Mouse (Mus musculus) cerebellum, adult 9-11 months (tissue): ENCODE measurements around the gene Acox1.

ENCODE experiments used
- DNase-seq: peaks from one replicate; pipeline ENCODE4 v3.0.0; 2022

Gene Acox1

DNA sequence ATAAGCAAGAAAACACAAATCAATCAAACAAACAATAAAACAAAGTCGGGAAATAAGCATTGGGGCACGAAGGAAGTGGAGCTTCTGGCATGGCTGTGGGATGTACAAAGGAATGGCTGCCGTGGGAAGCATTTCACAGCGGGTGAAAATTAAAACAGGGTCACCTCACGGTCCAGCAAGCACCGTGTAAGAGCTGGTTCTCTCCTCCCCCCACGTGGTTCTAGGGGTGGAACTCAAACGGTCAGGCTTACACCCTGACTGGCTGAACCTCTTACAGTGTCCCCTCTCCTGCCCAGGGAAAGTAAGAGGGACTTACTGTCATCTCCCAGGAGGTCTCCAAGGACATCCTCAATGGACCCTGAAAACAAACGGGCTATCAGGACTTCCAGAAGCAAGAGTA is 35.8 kb downstream of the Acox1 start:
- DNase-seq, result no peak

DNA sequence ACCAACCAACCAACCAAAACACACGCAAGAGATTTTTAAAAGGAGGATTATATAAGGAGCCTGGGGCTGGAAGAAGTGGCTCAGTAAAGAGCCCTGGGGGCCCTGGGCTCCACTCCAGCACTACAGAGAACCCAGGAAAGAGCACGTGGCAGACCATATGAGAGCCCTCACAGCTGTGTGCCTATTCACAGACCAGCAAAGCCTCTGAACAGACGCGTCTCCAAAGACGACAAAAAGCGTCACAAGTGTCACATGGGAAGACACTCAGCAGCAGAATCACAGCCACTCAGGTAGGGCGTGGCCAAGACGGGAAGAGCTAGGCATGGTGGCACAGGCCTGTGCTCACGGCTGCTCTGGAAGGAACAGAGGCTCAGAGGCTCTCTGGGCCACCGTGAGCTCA is 36.7 kb downstream of the Acox1 start:
- DNase-seq, result no peak

DNA sequence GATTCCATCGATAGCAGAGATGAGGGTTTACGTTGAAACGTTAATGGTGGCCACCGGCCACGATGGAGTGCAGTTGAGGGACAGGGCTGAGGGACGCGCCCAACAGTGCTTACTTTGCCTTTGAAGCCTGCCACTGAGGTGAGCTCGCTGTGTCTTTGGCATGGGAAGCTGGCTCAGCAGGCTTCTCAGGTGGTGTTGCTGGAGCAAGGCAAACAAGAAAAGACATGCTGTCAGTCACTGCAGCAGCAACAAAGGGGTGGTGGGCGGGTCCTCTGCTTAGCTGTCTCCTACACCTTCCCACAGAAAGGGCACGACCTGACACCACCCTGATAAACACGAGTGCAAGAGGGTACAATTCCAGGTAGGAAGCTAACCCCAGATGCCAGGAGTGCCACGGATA is 37.5 kb downstream of the Acox1 start:
- no peak for DNase-seq

DNA sequence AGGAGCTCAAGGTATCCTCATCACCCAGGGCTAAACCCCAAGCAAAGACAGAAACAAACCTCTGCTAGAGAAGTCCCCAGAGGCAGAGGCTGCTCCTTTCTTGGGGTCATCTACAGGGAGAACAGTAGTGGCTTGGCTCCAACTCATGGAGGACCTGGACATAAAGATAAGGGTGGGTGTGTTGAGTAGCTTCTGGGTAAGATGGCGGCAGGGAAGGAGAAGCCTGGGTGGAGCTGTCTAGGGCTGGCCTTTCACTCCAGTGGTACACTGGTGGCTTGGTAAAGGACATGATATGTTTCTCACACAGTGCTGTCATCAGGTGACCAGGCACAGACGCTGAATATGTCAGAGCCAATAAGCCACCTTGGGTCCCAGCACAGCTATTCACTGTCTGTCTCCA is 47.9 kb downstream of the Acox1 start:
- no peak for DNase-seq

DNA sequence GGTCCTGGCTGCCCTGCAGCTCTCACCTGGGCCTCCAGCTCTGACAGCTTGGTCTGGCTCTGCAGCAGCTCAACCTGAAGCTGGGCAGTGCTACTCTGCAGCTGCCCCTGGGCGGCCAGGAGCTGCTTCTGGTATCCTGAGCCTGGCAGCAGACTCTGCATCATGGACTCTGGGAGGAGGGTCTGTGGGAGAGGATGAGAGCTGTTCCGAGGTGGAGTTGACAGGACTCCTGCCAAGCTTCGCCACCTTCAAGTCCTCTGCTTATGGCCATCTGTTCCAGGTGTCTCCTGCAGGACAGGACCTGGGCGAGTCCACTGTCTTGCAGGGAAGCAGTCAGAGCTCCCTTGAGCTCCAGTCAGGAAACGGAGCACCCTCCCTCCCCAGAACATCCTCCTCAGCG is 49.5 kb downstream of the Acox1 start:
- peak; percentile 78 for DNase-seq

DNA sequence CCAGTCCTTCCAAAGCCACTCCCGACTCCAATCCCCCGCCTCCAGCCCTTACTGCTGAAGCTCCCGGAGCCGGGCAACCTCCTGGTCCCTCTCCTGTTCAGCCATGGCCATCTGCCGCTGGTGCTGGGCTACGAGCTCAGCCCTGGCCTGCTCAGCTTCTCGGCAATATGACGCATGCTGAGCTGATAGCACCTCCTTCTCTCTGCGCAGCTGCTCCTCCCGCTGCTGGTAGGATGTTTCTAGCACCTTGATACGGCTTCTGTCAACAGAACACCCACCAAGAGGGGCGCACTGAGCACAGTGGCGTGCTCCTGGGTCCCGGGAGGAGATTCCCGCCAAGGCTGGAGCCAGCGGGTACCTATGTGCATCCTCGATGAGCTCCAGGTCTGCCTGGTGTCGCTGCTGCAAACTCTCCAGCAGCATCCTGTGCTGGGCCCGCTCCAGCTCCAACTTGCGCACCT is 50.1 kb downstream of the Acox1 start:
- peak; percentile 87 for DNase-seq

DNA sequence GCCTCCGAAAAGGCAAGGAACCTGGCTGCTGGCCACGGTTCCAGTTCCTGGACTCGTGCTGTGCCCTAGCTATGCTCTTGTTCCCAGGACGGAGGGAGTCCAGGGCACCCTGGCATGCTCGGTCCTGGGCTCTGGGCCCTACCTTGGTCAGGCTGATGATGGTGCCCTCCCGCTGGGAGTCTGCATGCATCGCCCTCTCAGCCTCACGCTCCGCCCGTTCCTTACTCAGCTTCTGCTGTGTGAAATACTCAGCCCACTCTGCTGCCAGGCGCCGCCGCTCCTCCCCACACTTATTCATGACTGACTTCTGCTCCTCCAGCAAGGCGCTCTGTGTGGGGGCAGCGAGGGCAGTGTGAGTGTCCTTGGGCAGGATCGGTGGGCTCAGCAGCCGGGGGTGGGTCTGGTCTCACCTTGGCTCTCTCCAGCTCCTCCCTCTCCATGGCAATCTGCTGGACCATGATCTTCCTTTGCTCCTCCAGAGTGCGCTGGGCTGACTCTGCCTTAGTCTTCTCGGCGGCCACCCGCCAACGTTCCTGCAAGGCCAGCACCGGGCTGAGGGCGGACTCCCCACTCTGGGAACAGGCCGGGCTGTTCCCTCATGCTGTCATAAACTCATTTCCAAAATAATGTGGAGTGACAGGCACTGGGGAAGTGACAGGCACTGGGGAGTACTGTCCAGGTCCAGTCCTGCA is 52.4 kb downstream of the Acox1 start:
- peak; percentile 82 for DNase-seq

DNA sequence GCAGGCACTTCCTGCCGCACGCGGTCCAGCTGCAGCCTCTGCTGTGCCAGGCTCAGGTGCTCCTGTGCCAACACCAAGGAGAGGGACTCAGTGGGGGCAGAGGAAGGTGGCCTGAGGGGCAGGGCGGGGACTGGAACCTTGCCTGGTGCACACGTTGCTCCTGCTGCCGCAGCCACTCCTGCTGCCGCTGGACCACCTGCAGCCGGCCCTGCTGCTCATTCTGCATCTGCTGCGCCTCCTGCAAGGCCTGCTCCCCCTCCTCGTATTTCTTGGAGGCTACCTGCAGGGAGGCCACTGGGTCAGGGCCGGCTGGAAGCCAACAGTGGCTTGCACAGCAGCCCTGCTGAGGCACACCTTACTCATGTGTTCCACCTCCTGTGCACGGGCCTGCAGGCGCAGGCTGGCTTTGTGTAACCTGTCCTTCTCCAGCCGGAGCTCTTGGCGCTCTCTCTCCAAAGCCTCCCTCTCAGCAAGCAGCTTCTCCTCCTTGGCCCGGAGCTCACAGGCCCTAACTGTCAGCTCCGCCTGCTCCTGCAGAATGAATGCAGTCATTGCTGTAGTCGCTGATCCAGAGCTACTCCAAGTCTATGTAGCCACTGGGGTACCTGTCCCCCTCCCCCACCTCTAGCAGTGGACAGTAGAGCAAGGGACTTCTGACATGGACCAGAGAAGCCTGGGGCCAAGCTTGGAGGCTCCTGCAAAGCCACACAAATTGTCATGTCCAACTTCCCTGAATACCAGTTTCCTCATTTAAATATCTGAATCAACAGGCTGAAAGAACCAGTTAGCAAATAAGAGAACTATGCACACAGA is 53.2 kb downstream of the Acox1 start:
- DNase-seq, result peak; percentile 84

DNA sequence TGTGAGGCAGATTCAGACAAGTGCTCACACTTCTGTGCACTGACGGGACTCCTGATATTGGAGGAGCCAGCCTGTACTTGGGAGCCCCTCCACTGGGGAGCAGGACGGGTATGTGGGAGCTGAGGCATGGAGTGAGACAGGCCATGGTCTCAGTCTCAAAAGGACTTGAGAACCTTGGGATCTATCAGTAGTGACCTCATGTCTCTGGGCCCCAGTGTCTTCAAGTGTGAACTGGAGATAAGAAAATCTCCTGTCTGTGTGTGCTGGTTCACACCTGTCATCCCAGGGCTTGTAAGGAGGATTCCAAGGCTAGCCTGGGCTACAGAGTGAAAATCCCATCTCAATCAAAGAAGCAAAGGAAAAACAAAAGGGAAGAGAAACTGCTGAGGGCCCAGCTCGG is 55.4 kb downstream of the Acox1 start:
- DNase-seq, result no peak

DNA sequence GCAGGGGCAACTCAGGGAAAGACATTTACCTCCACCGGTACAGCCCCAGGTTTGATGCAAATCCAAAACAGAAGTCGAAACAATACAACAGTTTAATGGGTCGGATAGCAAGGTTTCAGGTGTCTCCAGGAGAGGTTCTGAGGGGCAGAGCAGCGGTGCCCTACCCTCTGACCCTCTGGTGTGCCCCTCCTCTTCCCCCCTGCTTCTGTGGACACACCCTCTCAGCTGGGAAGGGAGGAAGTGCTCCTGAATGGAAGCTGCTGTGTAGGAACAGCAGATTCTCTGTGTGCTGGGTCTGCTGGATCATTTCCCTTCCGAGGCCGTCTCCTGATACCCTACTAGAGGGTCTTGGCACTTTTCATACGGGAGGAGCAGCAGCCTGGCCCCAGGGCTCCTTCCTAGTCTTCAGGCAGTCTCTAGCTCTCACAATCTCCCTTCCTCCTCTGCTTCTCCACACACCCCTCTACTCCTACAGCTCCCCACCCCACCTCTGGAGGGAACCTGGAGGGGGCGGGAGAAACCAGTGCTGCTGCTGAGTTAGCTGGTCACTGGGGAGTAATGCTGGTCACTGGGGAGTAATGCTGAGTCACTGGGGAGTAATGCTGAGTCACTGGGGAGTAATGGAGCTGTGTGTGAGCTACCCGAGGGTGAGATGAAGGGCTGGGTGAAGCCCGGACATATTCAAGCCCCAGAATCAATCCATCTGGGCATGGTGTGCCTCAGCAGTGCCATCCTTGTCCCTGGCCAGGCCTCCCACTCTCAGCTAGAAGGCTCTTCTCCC is 56.4 kb downstream of the Acox1 start:
- DNase-seq, result peak; percentile 31

DNA sequence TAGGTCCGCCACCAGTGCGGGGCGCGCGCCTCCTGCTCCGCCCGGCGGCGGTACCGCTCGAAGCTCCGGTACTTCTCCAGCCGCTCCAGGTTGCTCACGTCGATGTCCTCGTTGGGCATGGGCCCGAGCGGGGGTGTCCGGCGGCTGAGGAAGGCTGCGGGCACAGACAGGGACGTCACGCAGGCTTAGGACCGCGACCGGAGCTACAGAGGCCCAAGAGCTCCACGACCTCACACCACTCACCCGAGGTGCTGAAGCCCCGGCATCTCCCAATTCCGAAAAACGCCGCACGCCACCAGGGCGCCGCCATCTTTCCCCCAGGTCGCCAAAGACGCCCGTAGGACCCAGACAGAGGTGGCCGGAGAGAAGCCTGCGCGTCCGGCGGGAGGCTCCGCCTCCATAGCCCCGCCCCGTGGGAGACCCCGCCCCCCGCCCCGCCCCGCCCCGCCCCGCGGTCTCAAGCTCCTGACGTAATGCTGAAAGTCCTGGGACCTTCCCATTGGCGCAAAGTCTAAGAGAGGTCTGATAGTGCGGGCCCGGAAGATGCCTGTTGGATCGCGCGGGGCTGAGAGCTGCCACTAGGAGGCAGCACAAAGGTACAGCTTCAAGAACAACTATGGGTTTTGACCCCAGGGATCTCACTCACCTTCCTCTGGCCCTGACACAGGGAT is 60.2 kb downstream of the Acox1 start, which contains the start of gene Mrpl38:
TSS of gene Mrpl38 (minus strand) at position 401 of the 671 bp plus-strand sequence.
- peak; percentile 92 for DNase-seq

DNA sequence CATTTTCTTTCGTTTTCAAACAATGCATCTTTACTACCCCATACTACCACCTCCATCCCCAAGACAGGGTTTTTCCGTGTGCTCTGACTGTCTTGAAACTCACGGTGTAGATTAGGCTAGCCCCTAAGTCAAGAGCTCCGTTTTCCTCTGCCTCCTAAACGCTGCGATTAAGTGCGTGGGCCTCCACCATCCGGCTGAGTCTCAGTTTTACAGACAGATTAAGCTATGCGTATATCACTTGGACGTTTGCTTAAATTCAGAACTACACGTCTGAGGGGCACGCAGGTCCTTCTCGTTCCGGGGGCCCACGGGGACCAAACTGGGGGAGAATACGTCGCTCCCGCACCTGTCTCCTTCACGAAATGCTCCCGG is 60.8 kb downstream of the Acox1 start:
- DNase-seq, result no peak

DNA sequence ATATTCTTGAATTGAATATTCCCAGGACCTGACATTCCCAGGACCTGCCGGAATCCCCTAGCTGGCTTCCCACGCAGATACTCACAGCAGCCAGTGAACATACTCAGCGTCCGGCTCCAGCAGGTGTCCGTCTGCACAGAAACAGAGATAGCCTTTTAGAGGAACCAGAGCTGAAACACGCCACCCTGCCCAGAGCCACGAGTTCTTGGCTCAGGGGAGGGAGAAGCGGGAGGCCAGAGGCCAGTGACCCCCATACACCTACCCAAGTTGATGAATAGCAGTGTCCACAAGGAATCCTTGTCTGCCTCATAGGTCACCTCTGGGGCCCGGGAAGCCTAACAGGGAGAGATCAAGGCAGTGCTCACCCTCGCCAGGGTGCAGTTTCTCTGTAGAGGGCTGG is 64.7 kb downstream of the Acox1 start:
- DNase-seq, result peak; percentile 33

DNA sequence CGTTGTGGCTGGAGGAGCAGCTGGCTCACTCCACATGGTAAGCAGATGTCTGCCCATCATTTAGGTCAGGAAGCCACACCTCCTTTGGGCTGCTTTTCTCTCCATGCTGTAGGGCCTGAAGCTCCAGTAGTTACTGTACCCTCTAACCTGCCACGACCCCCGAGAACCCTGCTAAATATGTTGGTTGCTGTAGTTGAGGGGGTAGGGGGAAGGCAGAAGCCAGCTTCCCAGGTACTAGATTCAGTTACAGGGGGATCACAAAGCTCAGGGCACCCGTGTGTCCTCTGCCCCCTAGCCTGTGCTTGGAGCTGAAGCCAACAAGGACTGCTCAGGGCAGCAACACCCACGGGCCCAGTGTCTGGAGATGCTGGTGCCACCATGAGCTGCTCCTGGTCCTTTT is 65.3 kb downstream of the Acox1 start:
- DNase-seq, result peak; percentile 29

DNA sequence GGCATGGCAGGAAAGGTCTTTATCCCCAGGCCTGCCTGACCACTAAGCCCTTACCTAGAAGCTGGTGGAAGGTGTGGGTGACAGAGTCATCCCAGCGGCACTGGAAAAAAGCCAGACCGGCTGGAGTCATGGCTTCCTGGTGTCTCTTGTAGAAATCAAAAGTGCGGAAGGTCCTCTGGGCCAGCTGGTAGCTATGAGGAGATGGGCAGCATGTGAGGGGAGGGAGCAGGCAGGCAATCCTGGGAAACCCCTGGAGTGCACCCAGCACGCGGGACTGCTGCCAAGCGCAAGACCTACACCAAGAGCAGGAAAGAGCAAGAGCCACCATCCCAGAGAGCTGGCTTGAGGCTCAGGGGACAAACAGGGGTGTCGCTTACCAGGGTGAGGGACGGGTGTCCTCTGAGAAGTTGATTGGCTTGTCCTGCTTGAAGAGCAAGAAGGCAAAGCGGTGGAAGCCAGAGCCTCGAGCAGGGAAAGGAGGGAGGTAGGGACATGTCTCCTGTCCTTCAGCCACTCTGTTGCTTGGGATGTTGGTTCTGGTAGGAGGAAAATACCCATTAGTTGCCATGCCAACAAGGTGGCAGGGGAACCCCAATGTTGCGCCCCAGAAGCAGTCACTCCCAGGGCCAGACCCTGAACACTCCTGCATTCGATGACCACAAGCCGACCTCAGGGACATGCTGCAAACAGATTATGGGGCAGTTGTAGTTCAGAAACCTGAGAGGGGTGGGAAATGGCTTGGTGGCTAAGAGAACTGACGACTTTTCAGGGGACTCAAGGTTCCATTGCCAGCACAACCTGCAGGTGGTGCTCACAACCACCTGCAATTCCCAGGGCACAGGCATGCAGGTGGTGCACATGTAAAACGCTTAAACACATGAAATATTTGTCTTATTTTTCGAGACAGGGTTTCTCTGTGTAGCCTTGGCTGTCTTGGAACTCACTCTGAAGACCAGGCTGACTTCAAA is 66.2 kb downstream of the Acox1 start:
- peak; percentile 63 for DNase-seq

DNA sequence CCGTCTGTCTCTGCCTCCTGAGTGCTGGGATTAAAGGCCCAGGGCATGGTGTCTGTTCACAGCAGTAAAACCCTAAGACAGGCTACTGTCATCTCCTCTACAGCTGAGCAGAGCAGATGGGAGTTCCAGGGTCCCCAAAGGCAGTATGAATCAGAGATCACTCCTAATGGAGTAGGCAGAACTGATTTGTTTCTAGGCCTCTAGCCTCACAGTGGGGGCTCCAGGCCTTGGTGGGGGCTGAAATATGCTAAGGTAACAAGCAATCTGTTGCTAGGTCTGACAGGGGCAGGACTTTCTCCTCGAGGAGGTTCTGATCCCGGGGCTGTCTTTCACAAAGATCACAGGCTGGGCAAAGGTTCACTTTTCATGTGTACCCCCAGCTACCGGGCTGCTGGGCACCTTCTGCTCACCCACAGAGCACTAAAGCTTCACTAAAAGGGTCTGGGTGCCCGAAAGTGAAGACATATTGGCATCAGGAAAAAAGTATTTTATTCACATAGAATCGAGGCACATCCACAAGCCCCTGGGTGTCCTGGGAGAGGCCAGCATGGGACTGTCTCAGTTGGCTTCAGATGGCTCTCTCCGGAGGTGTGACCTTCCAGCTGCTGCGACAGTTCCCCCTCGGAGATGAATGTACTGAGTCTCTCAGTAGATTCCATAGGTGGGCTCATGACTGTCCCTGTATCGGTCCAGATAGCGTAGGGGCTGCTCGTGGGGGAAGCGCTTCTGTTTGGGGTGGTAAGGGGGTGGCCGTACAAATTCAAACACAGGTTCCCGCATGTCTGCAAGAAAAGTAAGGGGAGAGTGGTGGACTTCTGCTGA is 67.3 kb downstream of the Acox1 start:
- peak; percentile 55 for DNase-seq

DNA sequence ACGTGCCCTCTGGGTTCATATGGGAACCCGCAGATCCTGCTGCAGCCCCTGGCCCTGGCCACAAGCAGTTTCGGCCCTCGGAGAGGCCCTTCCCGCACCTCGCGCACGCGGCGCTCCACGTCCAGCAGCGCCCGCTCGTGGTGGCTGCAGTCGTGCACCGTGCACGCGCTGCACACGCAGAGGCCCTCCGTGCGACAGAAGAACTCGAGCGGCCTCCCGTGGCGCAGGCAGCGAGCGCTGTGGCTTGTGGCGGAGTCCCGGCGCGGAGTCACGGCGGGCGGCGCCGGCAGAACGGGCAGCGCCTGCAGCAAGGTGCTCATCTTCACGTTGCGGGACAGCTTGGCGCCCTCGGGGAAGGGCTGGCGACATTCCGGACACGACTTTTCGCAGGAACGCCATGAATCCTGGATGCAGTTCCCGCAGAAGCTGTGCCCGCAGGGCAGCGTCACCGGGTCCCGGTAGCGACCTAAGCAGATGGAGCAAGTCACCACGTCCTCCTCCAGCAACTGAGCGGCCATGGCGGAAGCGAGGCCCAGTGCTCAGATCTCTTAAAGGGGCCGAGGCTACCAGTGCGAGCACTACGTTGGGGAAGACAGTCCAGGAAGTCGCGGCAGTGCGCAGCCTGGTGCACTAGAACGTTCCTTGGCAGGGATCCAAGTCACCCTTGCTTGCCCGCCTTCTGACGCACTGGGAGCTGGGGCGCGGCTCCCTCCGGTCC is 68.2 kb downstream of the Acox1 start, which contains the start of gene Trim65:
TSS of gene Trim65 (minus strand) at position 641 of the 718 bp plus-strand sequence.
- peak; percentile 86 for DNase-seq

DNA sequence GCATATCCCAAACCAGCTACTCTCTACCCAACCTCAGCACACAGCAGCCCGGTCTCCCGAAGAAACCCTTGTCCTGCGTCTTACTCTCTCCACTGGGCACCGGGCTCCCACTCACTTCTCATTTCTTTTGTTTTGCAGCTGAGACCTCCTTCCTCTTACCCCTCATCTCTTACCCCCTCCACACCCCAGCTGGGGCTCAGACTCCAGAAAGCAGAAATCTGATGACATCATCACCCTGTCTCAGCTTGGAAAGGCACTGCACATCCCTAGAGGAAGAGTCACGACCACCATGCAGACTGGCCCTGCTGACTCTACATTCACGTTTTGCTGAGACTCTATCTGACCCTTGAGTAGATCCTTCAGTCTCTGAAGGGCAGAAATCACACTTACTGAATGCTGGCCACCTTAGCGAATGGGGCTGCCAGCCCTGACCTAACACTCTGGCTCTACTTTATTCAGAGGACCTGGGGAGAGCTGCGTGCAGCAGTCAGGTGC is 68.8 kb downstream of the Acox1 start:
- DNase-seq, result no peak

DNA sequence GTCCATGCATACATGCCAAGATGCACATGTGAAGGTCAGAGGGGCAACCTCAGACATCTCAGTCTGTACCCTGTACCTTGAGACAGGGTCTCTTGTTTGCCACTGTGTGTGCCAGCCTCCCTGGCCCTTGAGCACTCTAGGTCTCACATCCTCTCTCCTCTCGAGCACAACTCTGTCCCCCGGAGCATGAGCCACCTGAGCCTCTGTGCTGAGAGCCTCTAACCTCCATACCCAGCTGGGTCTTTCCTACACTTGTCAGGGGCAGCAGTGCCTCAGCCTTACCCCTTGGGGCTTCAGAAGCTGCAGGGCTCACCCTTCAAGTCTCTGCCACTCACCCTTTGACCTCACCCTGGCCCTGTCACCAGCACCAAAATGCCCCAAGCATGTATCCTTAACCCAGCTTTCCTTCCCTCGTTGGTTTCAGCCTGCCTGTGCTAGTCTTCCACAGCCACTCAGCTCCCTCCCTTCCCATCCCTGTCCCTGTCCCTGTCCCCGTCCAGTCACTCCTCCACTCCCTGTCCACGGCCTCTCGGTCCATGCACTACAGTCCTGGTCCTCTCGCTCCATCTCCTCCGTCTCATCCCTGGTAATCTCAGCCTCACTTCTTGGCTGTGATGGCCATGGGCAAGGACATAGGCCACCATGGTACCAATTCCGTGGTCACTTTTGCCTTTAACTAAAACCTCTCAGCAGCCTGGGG is 69.6 kb downstream of the Acox1 start:
- DNase-seq, result peak; percentile 26
